Mouse (Mus musculus) T-helper 1 cell (primary cell): ENCODE results near the gene Kpna1.
"Not testable (repeated sequence)": the region's sequence is repeated elsewhere in the genome, so short reads cannot be mapped to it uniquely, and the experiment has no call there.

ENCODE experiments used
- in situ Hi-C: fragments of 300-600 bp; cut with MboI, MseI; formaldehyde crosslinking; loops from one replicate; pipeline ENCODE4 v1.15.1; 2025; ENCODE audit warnings: high pct_unique_total_duplicates

Kpna1 gene

GRCm38 (mm10) chr16:35978450-35978849 lies at the start of gene Kpna1:
Kpna1 (plus strand) TSS chr16:35978750.
- in situ Hi-C loops, result loop anchor here (5.0 kb wide), 1 partner anchor 36 kb away; no protein-coding TSS in a partner anchor

- in situ Hi-C loops, result no loop called here
Measured at GRCm38 (mm10) chr16:35932179-35933055, 46.1 kb upstream of the Kpna1 start.

- in situ Hi-C loops, result no loop called here
Measured at GRCm38 (mm10) chr16:35933181-35933580, 45.4 kb upstream of the Kpna1 start.

- in situ Hi-C loops, result loop anchor here (5.0 kb wide), 1 partner anchor 61 kb away; no protein-coding TSS in a partner anchor
Measured at GRCm38 (mm10) chr16:35938211-35939151, 40.1 kb upstream of the Kpna1 start, which contains the start of the genes Parp9 and Dtx3l. Parp9 (plus strand) TSS chr16:35938470. Dtx3l (minus strand) TSS chr16:35939151.

- in situ Hi-C loops, result loop anchor here (5.0 kb wide), 1 partner anchor 62 kb away; no protein-coding TSS in a partner anchor
Measured at GRCm38 (mm10) chr16:35939261-35939660, 39.3 kb upstream of the Kpna1 start.

GRCm38 (mm10) chr16:35939690-35940089 lies 38.9 kb upstream of the Kpna1 start:
- in situ Hi-C loops, result loop anchor here (5.0 kb wide), 2 partner anchors 38 to 62 kb away; partner anchors contain the start of gene Kpna1

- in situ Hi-C loops, result loop anchor here (5.0 kb wide), 1 partner anchor 36 kb away; the partner anchor contains the start of gene Kpna1
Measured at GRCm38 (mm10) chr16:35941382-35941781, 37.2 kb upstream of the Kpna1 start.

- in situ Hi-C loops, result no loop called here
Measured at GRCm38 (mm10) chr16:35949264-35949663, 29.3 kb upstream of the Kpna1 start.

- in situ Hi-C loops, result no loop called here
Measured at GRCm38 (mm10) chr16:35951216-35951615, 27.3 kb upstream of the Kpna1 start.

GRCm38 (mm10) chr16:35952628-35953130 lies 25.9 kb upstream of the Kpna1 start:
- in situ Hi-C loops, result no loop called here

- in situ Hi-C loops, result not testable (repeated sequence)
Measured at GRCm38 (mm10) chr16:35965991-35966390, 12.6 kb upstream of the Kpna1 start.

- in situ Hi-C loops, result no loop called here
Measured at GRCm38 (mm10) chr16:35966411-35967115, 12.0 kb upstream of the Kpna1 start.

- in situ Hi-C loops, result no loop called here
Measured at GRCm38 (mm10) chr16:35967319-35967718, 11.2 kb upstream of the Kpna1 start.

GRCm38 (mm10) chr16:35968149-35968548 lies 10.4 kb upstream of the Kpna1 start:
- in situ Hi-C loops, result no loop called here

GRCm38 (mm10) chr16:35974021-35974420 lies 4.5 kb upstream of the Kpna1 start:
- in situ Hi-C loops, result no loop called here

- in situ Hi-C loops, result no loop called here
Measured at GRCm38 (mm10) chr16:35981363-35981821, 2.8 kb downstream of the Kpna1 start.

- in situ Hi-C loops, result no loop called here
Measured at GRCm38 (mm10) chr16:35982506-35982901, 4.0 kb downstream of the Kpna1 start.

- in situ Hi-C loops, result no loop called here
Measured at GRCm38 (mm10) chr16:35982902-35983516, 4.5 kb downstream of the Kpna1 start.

GRCm38 (mm10) chr16:35983517-35984101 lies 5.1 kb downstream of the Kpna1 start:
- in situ Hi-C loops, result no loop called here

- in situ Hi-C loops, result no loop called here
Measured at GRCm38 (mm10) chr16:35984471-35984870, 5.9 kb downstream of the Kpna1 start.
